Mouse (Mus musculus) embryo, embryonic 11 days (tissue): ENCODE measurements around the gene Sept7.
"Not testable (repeated sequence)": the region's sequence is repeated elsewhere in the genome, so short reads cannot be mapped to it uniquely, and the experiment has no call there.

ENCODE experiments used
- DNase-seq: peaks from one replicate; pipeline ENCODE4 v3.0.0-alpha.2; 2015

Gene Sept7

DNA sequence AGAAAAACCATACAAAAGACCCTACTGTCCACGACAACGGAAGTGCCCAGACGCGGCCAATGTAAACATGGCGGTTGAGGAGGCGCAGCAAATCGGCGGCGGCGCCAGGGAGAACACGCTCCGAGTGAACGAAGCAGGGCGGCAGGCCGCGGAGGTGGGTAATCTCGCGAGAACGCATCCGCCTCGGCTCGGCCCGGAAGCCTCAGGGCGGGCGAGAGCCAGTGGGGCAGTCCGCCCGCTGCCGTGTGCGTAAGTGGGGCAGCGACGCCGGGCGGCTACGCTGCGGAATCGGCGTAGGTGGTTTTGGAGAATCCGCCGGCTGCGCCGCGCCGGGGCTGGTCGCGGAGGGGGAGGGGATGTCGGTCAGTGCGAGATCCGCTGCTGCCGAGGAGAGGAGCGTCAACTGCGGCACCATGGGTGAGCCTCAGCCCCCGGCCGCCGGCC, at the start of gene Sept7:
Sept7 (plus strand) TSS at position 157 of the 444 bp plus-strand sequence.
- DNase-seq, result peak; percentile 99

DNA sequence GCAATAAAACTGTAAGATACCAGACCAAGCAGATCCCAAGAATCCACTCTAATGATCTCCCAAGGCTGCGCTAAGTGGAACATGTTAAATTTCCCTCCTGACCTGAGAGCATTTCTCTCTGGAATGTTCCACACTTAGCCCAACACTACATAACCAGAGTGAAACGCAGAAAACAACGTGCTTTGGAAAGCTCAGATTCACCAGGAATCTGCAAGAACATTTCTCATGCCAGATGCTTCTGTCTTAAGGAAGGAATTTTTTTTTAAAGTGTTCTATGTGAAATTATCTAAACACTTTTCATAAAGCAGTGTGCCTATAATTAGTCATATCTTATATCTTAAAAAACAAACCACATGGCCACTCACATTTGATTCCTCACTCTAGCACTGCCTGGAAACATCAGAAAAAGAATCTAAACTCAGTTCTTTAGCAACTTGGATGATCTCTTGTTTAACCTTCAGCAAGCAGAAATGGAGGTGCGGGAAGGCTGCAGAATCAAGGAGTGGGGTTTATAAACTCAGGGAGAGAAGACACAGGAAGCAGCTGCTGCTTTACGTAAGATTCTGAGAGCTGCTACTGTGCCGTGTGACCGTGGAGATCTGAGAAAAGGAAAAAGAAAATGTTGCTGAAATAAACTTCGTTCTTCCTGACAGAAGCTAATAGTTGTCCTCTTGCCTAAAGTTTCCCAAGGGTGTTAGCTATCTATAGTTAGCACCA, 44.0 kb upstream of the Sept7 start:
- no peak for DNase-seq

DNA sequence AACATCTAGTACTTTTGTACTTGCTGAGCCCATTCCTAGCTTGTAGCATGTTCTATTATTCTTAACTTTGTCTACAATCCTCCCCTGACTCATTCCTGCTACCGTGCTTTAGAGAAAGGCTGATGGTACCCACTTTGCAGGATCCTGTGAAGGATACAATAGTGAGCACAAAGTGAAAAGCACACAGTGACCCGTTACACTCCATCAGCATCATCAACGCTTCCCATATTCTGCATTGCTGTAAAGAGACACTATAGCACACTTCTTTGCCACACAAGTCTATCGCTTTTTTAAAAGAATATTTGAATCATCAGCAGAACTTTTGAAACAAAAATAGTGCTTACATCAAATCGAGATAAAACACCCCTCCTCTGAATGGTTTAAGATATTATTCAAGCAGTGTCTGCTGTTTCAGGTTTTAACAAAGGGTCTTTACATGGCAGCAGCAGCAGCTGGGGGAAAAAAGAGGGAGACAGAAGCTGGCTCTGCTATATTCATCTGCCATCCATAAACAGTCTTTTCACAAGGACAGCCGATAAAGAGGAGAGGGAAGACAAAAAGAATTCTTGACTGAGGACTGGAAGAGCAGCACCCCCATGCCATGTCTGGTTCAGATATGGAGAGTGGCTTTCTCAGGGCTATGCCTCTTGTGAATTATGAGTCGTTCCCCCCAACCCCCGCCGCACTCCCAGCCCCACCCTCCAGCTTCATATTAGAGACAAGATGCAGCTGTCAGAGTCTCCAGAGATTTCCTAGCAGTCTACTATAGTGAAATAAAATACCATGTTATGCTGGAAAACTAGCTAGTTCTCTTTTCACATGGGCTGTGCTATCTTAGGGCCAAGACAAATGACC, 39.7 kb upstream of the Sept7 start:
- DNase-seq, result peak; percentile 59

DNA sequence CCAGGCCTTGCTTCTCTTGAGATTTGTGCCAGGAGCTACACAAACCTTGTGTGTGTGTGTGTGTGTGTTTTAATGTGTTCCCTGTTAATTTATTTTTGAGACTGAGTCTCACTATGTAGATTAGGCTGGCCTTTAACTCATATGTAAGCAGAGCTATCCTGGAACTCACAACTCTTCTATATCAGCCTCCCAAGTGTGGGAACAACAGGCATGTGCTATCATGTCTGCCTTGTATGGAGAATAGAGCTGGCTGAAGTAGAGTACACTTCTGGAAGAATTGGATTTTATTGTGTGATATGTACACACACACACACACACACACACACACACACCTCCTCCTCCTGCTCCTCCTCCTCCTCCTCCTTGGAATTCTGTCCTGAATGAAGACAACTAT, 39.1 kb upstream of the Sept7 start:
- DNase-seq, result no peak

DNA sequence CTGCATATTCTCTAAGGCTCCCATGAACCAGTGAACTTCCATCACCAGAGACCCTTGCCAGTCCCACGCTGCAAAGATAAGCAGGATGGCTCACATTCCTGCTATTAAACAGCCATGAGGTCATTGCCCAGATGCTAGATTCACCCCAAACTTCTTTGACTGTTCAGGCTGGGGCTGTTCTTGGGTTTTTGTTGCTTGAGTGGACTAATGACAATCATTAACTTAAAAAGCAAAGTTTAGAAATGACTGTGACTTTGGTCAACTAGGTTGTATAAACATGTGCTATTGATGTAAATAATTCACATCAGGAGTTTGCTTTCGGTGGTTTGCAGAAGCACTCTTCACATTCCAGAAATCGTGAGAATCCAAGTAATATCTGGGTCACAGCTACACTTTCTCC, 36.8 kb upstream of the Sept7 start:
- no peak for DNase-seq

DNA sequence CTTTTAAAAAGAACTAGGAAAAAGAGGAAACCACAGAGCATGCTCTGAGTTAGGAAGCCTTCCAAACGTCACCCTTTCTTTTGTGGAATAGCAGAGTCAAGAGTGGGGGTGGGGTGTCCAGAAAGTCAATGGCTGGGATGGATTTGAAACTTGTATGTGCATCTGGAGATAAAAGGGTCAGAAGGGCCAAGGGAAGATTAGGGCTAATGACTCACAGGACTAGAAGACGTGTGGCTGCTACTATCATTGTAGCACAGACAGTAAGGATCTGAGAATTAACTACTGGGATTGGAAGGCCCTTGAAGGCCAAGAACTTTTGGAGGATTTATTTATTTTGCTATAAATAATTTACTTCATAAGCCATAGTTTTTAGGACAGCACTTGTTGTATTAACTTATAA, 36.0 kb upstream of the Sept7 start:
- DNase-seq, result no peak

DNA sequence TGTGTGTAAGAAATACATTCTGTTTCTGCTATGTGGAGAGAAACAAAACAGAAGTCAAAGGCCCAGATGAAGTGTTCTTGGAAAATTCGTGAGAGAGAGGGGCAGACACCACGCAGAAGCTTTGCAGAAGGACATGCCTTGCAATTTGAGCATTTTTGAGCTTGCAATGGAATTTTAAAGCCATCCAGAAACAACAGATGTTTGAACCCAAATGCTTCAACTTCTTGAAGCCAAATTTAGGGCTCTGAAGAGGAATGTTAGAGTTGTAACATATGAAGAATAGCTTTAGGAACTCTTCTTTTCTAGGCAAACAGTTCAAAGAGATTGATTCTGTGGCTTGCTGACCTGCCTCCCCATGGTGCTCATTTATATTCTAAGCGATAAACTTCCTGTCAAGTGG, 33.3 kb upstream of the Sept7 start:
- DNase-seq, result no peak

DNA sequence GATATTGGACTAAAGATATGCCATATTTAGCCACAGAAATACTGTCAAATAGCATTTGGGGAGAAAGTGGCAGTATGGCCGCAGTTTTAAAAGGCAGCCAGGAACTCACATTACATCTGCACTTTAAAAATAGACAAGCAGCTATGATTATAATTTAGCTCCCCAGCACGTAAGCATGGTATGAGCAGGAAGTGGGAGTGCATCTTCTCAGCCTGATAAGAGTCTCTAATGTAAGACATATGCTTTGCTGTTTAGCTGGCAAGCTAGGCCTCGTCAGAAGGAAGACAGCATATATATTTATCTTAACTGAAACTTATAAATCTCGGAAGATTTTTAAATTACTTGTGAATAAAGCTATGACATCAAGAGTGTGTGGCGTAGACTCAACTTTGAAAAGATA, 32.4 kb upstream of the Sept7 start:
- DNase-seq, result no peak

DNA sequence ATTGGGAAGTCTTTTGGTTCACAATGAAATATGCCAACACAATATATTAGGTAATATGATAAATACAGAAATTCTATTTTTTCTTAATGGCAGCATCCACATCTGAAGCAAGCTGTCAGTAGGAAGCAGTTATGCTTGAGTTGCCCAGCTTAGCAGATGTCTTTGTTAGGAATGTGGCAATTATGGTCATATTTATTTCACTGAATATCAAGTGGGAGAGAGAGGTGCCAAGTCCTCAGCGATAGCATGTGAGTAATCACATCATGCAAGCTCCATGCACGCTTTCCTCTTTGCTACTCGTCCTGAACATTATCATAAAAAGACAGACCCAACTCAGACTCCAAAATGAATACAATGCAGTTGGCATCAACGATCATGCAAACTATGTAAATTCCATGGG, 27.3 kb upstream of the Sept7 start:
- DNase-seq, result no peak

DNA sequence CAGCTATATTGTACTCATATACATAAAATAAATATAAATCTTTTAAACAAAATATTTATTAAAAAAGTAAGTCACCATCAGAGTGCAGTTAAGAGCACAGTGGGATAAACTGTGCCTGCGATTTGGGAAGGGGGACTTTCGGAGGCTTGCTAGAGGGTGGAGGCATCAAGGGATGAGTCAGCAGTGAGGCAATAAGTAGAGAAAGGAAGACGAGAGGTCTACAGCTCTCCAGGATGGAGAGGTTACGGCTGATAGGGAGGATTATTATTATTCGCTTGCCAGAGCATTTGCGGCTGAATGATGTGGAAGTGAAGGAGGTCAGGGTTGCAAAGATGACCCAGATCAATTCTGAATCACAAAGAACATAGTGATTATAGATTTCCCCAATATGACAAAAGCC, 22.5 kb upstream of the Sept7 start:
- DNase-seq, result no peak

DNA sequence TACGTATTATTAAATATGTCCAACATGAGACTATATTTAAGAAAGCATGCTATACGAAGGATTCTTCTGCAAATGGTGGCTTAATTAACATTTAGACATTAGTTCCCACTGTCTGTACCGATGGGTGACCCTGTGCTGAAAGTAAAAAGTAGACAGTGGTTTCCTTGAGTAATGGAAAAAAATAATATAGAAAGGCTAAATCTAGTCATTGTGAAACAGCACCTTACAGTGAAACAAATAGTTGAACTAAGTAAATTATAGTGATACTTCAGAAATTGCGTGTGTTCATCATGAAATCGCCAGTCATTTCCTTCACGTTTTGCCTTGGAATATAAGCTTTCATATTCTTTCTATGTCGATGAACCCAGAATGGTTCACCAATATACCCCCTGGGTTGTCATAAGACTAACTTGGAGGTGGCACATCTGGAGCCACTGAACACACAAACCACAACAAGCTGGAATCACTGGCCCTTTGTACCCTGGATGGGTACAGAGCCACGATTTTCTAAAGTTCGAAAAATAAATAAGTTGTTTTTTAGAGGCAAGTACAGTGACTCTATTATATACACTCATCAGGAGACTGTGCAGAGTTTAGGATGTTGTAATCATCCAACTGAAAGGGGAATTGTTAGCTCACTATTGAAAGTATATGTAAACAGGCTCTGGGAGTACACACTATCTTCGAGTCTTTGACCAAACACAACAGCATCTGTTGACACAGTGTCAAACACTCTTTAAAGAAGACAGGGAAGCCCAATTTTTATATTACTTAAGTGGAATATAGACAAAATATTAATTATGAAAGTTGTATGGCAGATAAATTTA, 21.8 kb upstream of the Sept7 start:
- DNase-seq, result no peak

DNA sequence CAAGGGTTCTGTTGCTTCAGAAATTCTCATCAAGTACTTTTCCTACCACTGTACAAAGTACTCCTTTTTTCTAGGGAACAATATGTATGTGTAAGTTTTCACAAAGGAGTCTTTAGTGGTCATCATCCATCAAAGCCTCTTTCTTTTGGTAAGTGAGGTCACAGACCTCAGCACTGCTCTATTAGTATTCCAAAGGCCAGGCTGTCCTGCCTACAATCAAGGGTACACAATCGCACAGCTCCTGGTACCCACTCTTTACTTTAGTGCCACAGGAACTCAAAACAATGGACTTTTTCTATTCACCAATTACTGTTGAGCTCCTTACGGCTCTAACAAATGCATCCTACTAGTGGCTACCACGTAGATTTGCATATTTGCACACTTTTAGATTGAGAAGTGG, 11.2 kb upstream of the Sept7 start:
- DNase-seq, result no peak

DNA sequence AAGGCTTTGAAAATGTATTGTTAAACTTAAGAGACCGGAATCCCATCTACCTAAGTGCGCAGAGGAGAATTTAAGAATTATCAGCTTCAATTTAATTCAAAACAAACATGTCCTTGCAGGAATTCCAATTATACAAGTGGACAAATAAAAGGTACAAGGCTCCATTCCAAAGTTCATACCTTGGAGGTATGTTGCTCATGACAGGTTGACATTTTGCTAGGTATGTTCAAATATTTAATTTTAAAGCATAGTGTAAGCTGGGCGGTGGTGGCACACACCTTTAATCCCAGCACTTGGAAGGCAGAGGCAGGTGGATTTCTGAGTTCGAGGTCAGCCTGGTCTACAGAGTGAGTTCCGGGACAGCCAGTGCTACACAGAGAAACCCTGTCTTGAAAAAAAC, 10.5 kb upstream of the Sept7 start:
- not testable (repeated sequence) for DNase-seq

DNA sequence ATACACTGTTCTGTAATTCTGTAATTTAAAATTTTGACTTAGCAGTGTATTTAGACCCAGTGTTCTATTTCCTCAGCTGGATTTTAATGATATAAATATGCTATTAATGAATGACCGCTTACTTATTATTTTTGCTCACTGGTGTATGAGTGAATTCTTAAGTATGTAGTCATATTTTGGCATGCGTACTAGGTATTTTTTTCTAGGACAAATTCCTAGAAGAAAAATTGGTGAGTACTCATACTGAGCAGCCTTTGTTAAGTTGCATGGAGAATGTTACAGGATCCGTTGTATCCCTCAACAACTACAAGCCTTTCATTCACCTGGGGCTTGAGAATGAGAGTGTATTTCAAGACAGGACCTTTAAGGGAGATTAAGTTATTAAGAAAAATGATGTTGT, 10.0 kb upstream of the Sept7 start:
- no peak for DNase-seq

DNA sequence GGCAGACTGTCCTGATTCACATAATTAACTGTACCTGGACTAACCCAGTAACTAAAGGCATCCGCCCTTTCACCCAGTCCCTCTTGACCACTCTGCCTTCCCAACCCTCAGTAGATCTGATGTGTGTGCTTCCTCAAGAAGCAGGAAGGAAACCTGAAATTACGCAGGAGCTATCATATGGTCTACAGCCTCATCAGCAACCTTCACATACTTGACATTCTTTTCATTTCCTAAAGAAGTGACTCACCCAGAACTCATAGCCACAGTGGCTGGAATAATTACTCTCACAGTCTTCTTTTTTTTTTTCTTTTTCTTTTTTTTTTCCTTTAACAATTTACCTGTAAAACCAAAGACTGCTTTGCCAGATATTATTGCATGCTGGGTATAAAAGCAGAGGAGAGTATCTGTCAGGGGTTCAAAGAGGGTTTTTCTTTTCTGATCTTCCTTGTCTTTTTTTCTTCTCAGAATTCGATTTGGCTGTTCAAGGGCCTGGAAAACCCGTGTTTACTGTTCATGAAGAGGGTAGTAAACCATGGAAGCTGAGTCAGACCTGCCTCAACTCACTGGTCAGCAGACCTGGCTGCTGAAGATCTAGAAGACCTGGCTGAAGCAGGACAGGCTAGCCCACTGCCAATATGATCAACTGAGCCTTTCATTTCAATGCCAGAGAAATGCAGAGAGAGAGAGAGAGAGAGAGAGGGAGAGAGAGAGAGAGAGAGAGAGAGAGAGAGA, 8.1 kb upstream of the Sept7 start:
- DNase-seq, result no peak

DNA sequence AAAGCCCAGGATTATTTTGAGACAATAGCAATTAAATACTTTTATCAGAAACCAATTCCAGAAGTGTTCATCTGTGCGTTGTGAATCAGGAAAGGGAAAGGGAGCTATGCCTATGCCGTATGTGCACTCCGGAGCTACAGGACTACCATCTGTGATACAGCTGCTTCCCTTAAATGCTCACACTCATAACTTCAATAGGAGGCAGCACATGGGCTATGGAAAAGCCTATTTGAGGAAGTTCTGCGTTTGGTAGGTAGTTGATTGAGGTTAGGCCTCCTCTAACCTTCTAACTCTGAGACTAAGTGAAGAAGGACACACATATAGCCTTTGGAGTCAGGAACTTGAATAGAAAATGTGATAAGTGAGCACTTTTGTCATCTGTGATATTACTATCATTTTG, 7.1 kb upstream of the Sept7 start:
- DNase-seq, result no peak

DNA sequence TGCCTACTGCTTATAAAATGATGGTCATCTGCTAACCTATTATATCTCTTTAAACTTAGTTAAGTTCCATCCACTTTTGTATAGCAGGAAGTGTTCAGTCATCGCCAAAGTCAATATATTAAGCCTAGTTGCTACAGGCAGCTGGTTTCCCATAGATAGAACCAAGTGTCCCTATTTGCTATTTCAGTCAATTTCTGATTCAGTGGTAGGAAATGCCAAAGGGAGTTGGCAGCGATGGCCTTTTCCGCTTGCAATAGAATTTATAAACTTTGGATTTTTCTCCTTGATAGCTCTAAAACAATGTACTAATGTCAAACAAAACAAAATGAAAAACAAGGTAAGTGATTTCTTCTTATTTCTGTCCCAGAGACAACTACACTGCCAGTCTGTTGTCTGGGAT, 5.7 kb upstream of the Sept7 start:
- DNase-seq, result no peak

DNA sequence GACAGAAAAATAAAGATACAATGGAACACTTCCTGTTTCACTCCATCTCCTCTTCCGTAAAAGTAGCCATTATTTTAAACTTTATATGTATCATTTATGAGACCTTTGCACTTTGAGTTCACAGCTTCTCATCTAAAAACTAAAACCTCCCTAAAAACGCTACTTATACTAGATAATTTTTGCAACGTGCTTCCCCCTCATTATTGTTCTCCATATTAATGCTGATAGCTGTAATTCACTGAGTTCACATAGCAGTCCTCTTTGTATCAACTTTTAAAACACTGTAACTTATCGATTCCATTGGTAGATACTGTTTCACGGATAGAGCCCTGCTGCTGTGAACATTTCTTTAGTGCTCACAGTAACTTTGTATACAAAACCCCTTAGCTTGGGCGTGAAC, 1.1 kb upstream of the Sept7 start:
- no peak for DNase-seq

DNA sequence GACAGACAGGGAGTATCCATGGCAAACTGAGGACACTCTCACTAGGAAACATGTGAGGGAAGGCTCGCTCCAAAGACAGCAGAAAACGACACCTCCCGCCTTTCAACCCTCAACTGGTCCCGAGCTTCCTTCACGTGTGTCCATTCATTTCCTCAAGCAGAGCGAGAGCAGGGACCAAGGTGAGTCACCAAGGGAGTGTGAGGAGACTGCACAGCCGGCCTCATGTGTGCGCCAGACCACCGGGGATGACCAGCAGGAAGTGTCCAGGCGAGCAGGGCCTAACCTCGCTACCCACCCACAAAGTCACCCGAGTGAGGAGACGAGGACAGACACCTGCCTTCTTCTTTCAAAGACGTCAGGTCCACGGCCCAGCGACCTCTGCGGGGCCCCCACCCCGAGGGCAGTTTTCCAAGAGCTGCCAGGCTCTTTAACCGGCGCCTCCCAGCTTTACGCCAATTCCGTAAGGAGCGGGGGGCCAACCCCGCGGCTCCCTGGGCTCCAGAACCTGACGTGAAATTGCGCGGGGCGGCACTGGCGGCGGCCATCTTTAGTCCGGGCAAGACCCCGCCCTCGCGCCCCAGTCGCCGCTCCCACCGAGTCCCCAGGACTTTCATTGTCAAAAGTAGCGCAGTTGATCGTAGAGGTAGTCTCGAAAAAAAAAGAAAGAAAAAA, 492 bp upstream of the Sept7 start:
- peak; percentile 94 for DNase-seq

DNA sequence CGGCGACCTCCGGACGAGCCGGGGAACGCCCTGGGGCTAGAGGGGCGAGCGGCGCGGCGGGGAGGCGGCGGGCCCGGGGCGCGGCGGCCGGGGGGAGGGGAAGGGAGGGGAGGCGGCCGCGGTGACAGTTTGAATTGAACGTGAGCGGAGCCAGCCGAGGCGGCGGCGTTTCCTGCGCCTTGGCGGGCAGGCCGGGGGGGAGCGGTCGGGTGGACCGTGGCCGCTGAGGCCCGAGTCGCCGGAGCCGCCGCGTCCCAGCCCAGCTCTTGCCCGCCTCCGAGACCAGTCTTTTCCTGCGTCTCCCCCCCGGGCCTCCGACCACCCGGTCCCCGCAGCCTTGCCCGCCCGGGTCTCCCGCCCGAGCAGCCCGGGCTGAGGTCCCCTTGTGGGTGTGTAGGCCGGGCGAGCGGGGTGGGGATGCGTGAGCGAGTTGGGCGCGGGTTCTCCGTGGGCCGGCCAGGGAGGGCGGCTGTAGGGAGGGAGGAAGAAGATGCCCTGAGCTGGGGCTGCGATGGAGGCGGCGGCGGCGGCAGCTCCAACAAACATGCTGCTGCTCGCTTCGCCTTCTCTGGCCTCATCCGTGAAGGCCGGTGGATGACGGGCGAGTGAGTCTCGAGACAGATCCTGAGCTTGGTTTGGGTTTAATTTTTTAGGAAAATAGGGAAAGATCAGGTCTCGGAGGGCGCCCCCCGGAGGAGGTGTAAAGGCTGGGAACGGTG, 679 bp downstream of the Sept7 start:
- DNase-seq, result peak; percentile 69

DNA sequence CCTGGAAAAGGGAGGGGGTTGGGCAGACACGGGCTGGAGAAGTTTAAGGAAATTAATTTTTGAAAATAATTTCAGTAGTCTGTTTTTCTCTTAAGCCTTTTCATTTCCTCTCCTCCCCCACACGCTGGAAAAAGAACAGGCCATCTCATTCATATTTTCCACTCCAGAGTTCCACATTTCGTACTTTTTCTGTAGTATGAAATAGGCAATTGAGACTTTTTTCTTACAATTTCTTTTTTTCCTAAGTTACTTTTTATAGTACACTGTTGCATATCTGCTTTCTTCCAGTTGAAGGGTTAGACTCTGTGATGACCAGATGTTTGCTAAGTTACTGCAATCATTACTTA, 1.2 kb downstream of the Sept7 start:
- DNase-seq, result no peak

DNA sequence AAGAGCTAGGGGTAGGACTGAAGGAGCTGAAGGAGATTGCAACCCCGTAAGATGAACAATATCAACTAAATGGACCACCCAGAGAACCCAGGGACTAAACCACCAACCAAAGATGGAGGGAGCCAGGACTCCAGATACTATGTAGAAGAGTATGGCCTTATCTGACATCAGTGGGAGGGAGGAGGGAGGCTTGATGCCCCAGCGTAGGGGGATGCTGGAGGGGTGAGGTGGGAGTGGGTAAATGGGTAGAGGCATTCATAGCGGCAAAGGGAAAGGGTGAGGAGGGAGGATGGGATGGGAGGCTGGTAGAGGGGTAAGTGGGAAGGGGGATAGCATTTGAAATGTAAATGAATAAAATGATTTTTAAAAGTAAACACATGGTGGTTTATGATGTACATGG, 8.2 kb downstream of the Sept7 start:
- no peak for DNase-seq
